In the genomic region with DNA sequence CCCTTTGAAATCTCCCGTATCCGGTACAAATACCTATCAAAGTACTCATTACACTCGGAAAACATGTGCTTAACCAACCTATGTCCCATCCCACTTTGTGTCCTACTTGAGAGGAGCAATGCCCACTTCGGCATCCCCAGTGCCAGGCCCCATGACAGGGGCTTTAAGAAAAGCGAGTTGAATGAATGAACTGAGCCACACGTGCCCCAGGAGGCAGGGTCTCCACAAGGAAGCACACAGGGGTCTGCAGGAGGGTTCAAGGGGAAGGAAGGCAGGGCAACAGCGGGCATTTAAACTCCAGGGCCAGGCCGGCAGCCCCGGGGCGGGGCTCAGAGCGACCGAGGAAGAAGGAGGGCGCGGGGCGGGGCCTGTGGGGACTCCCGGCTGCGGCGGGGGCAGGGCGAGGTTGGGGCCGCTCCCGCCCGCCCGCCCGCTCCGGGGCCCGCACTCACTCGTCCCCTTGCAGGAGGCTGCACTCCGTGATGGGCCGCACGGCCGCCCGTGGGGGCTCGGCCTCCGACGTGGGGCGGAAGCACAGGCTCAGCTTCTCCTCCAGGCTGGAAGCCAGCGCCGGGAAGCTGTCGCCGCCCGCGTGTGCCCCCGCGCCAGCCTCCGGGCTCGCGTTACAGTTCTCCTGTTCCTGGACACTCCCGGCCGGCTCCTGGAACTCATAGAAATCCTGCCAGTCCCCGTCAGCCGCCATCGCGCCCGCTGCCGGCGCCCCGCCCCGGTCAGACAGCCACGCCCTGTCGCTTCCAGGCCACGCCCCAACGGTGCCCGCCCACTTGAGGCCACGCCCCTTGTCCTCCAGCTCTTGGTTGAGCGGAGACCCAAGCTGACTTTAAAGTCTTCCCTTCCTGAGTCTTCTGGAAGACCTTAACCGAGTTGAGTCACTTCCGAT, we compare ENCODE assay signal across 8 mouse cellular contexts. TPM values are rescaled to one million over a fixed set of nuclear protein-coding genes. Genes with fewer than 3 reads are reported as not detected.
DNase-seq lines count a peak whose midpoint lies in the region; ATAC-seq and TF ChIP-seq lines count a peak whose summit lies in the region.

A gene (minus strand): TSS at position 772 of the 901 bp plus-strand sequence.

- peaks cover 7% of the 10 kb centered on the region; the same call in 1 of the 2 replicates for H3K27me3 ChIP-seq in G1E (ENCODE audit: insufficient read depth, low read length)
- H3K27me3 ChIP-seq in cerebellum, adult 2 months (ENCODE audit: control insufficient read depth, insufficient read depth, low read length), result no peaks in the 10 kb centered on the region
- H3K27me3 ChIP-seq in lung, embryonic 16.5 days (ENCODE audit: control insufficient read depth, insufficient read depth, low read depth, low read length), result no peaks in the 10 kb centered on the region

- no peaks in the 10 kb centered on the region for H3K9me3 ChIP-seq in G1E (replicated peaks)
- no peaks in the 10 kb centered on the region for H3K9me3 ChIP-seq in lung, embryonic 16.5 days (ENCODE audit: control insufficient read depth, low read length)

- 1% methylated on average over 67 of the region's 67 CpGs for WGBS in cerebellum, adult 2 months
- WGBS in lung, embryonic 16.5 days, result under 1% methylated on average over 53 of the region's 67 CpGs

- H3K4me2 ChIP-seq in lung, embryonic 16.5 days (ENCODE audit: low read depth, low read length), result peak within 1 kb of the TSS; percentile 64

- TF ChIP-seq CTCF in G1E (IDR thresholded peaks at IDR 0.05; ENCODE audit: low read depth, low read length), result no peak
- TF ChIP-seq CTCF in cerebellum, adult 2 months (IDR thresholded peaks at IDR 0.05; ENCODE audit: borderline replicate concordance, insufficient read depth, low read depth, low read length), result no peak

- peak; percentile 88 for ATAC-seq in G1E (ENCODE audit: extremely low read depth, insufficient number of reproducible peaks, low FRiP score, poor library complexity, severe bottlenecking)
- peak; percentile 89 to 92 for ATAC-seq in hematopoietic stem cell, adult 5-6 weeks (replicated peaks in 1 of 2; ENCODE audit: insufficient read depth in 1 of 2, low FRiP score in 2 of 2, low TSS enrichment in 1 of 2, low read depth in 1 of 2, poor library complexity in 2 of 2, severe bottlenecking in 2 of 2)
- ATAC-seq in lung, embryonic 16.5 days (ENCODE audit: low read depth), result peak; percentile 97

- peaks cover 15% of the 10 kb centered on the region for H3K36me3 ChIP-seq in G1E (replicated peaks)
- no peaks in the 10 kb centered on the region for H3K36me3 ChIP-seq in lung, embryonic 16.5 days (ENCODE audit: control insufficient read depth, insufficient read depth, low read length)

- TF ChIP-seq POLR2A in cerebellum, adult 2 months (IDR thresholded peaks at IDR 0.05; ENCODE audit: borderline replicate concordance, insufficient read depth, low read length), result peak; percentile 43; the same call in 1 of the 2 replicates

- peak within 1 kb of the TSS; percentile 94 for H3K9ac ChIP-seq in lung, embryonic 16.5 days (ENCODE audit: low read length)

- peaks cover 19% of the 10 kb centered on the region for H3K4me1 ChIP-seq in G1E (ENCODE audit: insufficient read depth, low read depth, low read length)
- no peaks in the 10 kb centered on the region; the same call in 1 of the 2 replicates for H3K4me1 ChIP-seq in cerebellum, adult 2 months (ENCODE audit: control insufficient read depth, insufficient read depth, low read length)
- peaks cover 9% of the 10 kb centered on the region; the same call in 1 of the 2 replicates for H3K4me1 ChIP-seq in lung, embryonic 16.5 days (replicated peaks; ENCODE audit: control insufficient read depth, insufficient read depth, low read length)

- peak within 1 kb of the TSS; percentile 66; the same call in 1 of the 2 replicates for H3K27ac ChIP-seq in cerebellum, adult 2 months (ENCODE audit: insufficient read depth, low read length)
- H3K27ac ChIP-seq in lung, embryonic 16.5 days (ENCODE audit: low read length), result peak within 1 kb of the TSS; percentile 98

- DNase-seq in G1E (ENCODE audit: low spot score), result peak; percentile 82
- DNase-seq in cerebellum, adult 2 months, result peak; percentile 88 to 94
- DNase-seq in forelimb bud, embryonic 11.5 days (ENCODE audit: low read depth, low spot score), result peak; percentile 83
- DNase-seq in layer of hippocampus, adult 9-10 months (ENCODE audit: low spot score), result peak; percentile 81
- peak; percentile 94 for DNase-seq in ovary, postnatal 10 days (ENCODE audit: low spot score)
- DNase-seq in thymus, postnatal 10 days (ENCODE audit: low spot score in 2 of 2), result peak; percentile 87 to 95

- peak within 1 kb of the TSS; percentile 96 for H3K4me3 ChIP-seq in G1E (ENCODE audit: low read depth, low read length)
- peak within 1 kb of the TSS; percentile 74 for H3K4me3 ChIP-seq in cerebellum, adult 2 months (replicated peaks; ENCODE audit: insufficient read depth, low read depth, low read length)
- H3K4me3 ChIP-seq in lung, embryonic 16.5 days (ENCODE audit: low read length), result peak within 1 kb of the TSS; percentile 90

RNA-seq across cellular contexts. Expression of the gene that starts here (rescaled TPM):
- total RNA-seq in G1E (2014; fragmentation: Nextera tagmentation) (8.2 and 9.3 TPM in 2 replicates), G1E (2017) (14.4 and 14.6 TPM in 2 replicates)
- polyA plus RNA-seq in G1E (2012), result 3.1 and 3.9 TPM in 2 replicates
- polyA plus RNA-seq in cerebellum, adult 2 months (2012; rRNA removed), result 90.4 and 91.6 TPM in 2 replicates
- total RNA-seq in hematopoietic stem cell, adult 5-6 weeks (2017), result 17.3 and 20.1 TPM in 2 replicates
- 34.0 and 35.5 TPM in 2 replicates for polyA plus RNA-seq in lung, embryonic 16.5 days (2015; fragmentation: Nextera tagmentation; extraction: Ambion mirVana)

Comparison
In these comparisons a context has a peak if more than half of its experiments do, and no peak if none do; other contexts are left out.
1. Peak in every context shown above with its lines: DNase-seq, ATAC-seq, H3K4me3 ChIP-seq and H3K27ac ChIP-seq.